Mouse (Mus musculus): ENCODE results near the gene Gm7579. TPM values are rescaled to one million over a fixed set of nuclear protein-coding genes. Genes with fewer than 3 reads are reported as not detected.
"Not testable (repeated sequence)": the region's sequence is repeated elsewhere in the genome, so short reads cannot be mapped to it uniquely, and the experiment has no call there.

The Gm7579 gene
- not detected for total RNA-seq (2022)

- DNase-seq (ENCODE audit: low spot score in 2 of 2) = no peak
Observed at GRCm38 (mm10) chr7:142211559-142211958, at the start of gene Gm7579. Gene Gm7579 (plus strand): TSS chr7:142211859.

DNA sequence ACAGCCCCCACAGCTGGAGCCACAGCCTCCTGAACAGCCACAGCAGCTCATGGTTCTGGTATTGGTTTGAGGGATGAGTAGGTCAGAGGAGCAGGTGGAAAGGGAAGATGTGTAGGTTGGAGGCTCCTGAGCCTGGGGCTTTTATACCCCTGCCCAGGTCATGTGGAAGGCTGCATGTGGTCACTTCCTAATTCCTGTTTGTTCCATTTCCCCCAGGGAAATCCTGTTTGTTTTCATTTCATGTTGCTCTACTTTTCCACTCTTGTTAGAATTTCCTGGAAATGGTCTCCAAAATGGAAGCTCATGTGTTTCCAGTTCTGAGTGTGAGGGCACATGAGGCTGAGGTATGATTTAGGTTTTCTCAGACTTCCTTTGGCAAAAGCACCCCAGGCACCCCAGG, 46.0 kb upstream of the Gm7579 start, which contains the start of gene Gm4553:
TSS of gene Gm4553 (minus strand) at position 101 of the 400 bp plus-strand sequence.
- DNase-seq (ENCODE audit: low spot score in 2 of 2) = not testable (repeated sequence)

DNA sequence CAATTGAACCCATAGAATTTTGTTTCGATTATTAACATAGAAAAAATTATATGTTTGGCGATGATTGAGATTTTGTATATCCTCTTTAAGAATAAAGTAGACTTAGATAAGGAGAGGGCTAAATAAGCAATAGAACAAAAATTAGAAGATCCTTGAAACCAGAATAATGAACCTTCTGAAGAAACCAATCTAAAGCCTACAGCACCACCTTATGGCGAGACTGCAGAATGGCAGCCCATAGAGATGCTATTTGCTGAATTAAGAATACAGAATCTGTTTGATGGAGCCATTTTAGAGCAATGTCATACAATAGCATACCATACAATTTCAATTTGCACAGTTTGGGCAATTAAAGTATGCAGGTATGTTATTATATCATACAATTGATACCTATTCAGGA, 41.8 kb upstream of the Gm7579 start:
- DNase-seq (ENCODE audit: low spot score in 2 of 2) = no peak

DNA sequence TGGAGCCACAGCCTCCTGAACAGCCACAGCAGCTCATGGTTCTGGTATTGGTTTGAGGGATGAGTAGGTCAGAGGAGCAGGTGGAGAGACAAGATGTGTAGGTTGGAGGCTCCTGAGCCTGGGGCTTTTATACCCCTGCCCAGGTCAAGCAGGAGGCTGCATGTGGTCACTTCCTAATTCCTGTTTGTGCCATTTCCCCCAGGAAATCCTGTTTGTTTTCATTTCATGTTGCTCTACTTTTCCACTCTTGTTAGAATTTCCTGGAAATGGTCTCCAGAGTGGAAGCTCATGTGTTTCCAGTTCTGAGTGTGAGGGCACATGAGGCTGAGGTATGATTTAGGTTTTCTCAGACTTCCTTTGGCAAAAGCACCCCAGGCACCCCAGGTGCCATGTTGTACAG, 35.8 kb upstream of the Gm7579 start, which contains the start of gene Krtap5-2:
TSS of gene Krtap5-2 (minus strand) at position 101 of the 400 bp plus-strand sequence.
- DNase-seq (ENCODE audit: low spot score in 2 of 2) = not testable (repeated sequence)

DNA sequence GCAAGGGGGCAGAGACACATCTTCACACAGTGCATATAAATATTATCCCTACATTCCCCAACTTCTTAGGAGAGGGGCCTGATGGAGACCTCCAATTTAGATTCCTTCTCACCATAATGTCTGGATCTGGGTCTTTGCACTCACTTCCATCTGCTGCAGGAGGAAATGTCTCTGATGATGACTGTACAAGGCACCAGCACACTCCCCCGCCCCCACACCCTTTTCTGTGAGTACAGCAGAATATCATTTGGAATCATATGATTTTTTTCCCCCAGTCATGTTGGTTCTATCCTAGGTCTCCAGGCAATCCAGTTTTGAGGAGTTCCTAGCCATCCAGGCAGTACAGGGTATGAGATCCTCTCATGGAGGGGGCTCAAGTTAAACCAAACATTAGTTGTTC, 33.0 kb upstream of the Gm7579 start:
- no peak for DNase-seq (ENCODE audit: low spot score in 2 of 2)

DNA sequence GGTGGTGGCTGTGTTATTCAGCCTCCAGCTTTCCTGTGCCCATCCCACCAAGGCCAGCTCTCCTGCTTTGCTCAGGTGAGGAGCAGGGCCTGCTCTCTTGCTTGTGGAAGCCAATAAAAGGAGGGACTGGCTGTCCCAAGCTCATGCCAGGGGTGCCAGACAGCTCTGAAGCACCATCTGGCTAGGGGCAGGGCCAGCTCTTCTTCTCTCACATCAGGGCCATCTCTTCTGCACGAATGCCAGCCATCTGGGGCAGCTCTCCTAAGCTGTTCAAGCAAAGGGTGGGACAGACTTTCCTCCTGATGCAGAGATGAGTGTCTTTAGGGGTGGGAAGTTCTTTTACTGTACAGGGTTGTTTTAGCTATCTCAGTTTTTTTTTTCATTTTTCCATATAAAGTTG, 30.6 kb upstream of the Gm7579 start:
- DNase-seq (ENCODE audit: low spot score in 2 of 2) = no peak

DNA sequence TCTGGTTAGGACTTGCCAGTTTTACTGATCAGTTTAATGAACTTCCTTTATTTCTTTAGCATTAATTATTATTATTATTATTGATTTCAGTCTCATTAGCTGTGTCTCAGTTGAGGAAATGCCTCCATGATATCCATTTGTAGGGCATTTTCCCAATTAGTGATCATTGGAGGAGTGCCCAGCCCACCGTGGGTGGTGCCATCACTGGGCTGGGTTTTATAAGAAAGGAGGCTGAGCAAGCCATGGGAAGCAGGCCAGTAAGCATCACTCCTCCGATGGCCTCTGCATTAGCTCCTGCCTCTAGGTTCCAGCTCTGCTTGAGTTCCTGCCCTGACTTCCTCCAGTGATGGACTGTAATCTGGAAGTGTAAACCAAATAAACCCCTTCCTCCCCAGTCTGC, 23.5 kb upstream of the Gm7579 start:
- DNase-seq (ENCODE audit: low spot score in 2 of 2) = no peak

- DNase-seq (ENCODE audit: low spot score in 2 of 2) = no peak
Observed at GRCm38 (mm10) chr7:142190289-142190688, 21.4 kb upstream of the Gm7579 start, which contains the start of gene Gm10153. Gene Gm10153 (minus strand): TSS chr7:142190389.

GRCm38 (mm10) chr7:142198748-142199147, 12.9 kb upstream of the Gm7579 start:
- DNase-seq (ENCODE audit: low spot score in 2 of 2) = no peak

GRCm38 (mm10) chr7:142201064-142201463, 10.6 kb upstream of the Gm7579 start, which contains the start of gene Krtap5-3:
Gene Krtap5-3 (plus strand): TSS chr7:142201364.
- no peak for DNase-seq (ENCODE audit: low spot score in 2 of 2)

DNA sequence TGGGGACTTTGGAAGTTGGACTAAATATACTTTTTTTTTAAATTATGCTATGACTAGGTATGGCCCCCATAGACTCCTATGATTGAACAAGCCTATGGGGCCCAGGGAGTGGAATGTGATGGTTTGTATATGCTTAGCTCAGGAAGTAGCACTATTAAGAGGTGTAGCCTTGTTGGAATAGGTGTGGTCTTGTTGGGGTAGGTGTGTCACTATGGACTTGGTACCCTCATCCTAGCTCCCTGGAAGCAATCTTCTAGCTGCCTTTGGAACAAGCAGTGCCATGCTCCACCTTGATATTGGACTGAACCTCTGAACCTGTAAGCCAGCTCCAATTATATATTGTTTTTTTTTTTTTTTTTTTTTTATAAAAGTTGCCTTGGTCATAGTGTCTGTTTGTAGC, 6.2 kb upstream of the Gm7579 start:
- DNase-seq (ENCODE audit: low spot score in 2 of 2) = no peak

GRCm38 (mm10) chr7:142206891-142207290, 4.8 kb upstream of the Gm7579 start:
- DNase-seq (ENCODE audit: low spot score in 2 of 2) = not testable (repeated sequence)

GRCm38 (mm10) chr7:142212136-142212535, 477 bp downstream of the Gm7579 start:
- DNase-seq (ENCODE audit: low spot score in 2 of 2) = not testable (repeated sequence)

- no peak for DNase-seq (ENCODE audit: low spot score in 2 of 2)
Observed at GRCm38 (mm10) chr7:142224518-142224917, 12.9 kb downstream of the Gm7579 start.

- DNase-seq (ENCODE audit: low spot score in 2 of 2) = not testable (repeated sequence)
Observed at GRCm38 (mm10) chr7:142229871-142230270, 18.2 kb downstream of the Gm7579 start, which contains the start of gene Krtap5-5. Gene Krtap5-5 (minus strand): TSS chr7:142229971.

DNA sequence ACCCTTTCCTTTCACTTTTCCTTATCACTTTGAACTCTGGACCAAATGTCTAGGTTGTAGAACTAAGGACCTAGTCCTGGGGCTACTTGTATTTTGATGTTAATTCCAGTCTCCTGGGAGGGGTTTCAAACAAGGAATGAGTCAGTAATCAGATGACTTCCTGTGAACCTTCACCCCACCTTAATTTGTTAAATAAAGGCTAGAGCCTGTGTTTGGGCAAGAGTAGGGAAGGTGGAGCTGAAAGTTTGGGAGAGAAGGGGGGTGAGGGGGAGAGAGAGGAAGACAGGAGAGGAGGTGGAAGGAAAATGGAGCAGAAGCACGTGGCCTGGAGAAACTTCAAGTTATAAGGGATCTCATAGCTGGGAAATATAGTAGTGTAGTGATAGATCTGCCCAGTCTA, 19.9 kb downstream of the Gm7579 start:
- DNase-seq (ENCODE audit: low spot score in 2 of 2) = no peak

DNA sequence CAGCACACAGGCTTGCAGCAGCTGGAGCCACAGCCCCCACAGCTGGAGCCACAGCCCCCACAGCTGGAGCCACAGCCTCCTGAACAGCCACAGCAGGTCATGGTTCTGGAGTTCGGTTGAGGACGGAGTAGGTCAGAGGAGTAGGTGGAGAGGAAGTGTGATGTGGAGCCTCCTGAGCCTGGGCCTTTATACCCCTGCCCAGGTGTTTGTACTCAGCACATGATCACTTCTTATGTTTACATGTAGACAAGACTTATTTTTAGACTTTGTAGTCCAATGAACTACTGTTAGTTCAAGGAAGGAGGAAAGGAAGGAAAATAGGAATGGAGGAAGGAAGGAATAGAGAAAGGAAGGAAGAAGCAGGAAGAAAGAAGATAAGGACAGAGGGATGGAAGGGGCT, 29.3 kb downstream of the Gm7579 start, which contains the start of gene Gm40460:
TSS of gene Gm40460 (minus strand) at position 101 of the 400 bp plus-strand sequence.
- no peak for DNase-seq (ENCODE audit: low spot score in 2 of 2)

DNA sequence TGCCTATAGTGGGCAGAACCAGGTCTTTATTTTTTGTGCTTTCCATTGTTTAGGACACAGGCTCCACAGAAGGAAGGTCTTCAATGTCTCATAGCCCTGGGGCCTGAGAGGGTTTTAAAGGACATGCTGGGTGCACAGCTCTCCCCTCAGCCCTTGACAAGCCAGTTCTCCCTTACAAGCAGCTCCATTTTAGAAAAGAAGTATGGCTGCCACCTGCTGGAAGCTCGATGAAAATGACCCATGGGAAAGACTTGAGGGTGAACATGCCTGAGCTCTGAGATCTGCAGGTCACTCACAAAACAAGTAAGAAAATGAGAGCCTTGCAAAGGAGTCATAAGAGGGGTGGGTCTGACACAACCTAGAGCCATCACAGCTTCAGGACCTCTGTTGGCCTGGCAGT, 38.2 kb downstream of the Gm7579 start:
- DNase-seq (ENCODE audit: low spot score in 2 of 2) = no peak

DNA sequence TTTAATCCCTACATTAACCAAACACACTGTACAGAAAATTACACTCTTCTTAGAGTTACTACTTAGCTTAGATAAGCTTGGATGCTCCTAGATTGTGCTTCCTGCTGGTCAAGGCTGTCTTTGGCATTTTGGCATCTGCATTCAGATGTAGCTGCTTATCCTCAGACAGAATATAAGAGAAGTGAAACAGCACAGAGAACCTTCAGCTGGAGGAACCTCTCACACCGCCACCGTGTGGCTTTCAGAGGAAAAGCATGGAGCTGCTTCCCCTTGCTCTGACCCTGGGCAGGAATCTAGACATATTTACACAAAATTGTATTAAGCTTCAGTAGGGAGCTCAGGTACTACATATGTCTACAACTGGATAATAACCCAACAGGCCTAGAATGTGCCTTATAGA, 43.9 kb downstream of the Gm7579 start:
- no peak for DNase-seq (ENCODE audit: low spot score in 2 of 2)

- not testable (repeated sequence) for DNase-seq (ENCODE audit: low spot score in 2 of 2)
Observed at GRCm38 (mm10) chr7:142258254-142258653, 46.6 kb downstream of the Gm7579 start, which contains the start of gene Gm2431. Gene Gm2431 (minus strand): TSS chr7:142258354.
